Mouse (Mus musculus) intestine, embryonic 14.5 days (tissue): Measurements from ENCODE around the gene Alg14. TPM values are rescaled to one million over a fixed set of nuclear protein-coding genes. Genes with fewer than 3 reads are reported as not detected.

Experiments used
- ATAC-seq: fragments of 200-750 bp; cut with Nextera tagmentation; replicated peaks from 2 replicates; pipeline ENCODE4 v1.8.0; 2017; ENCODE audit warnings: low read depth, moderate number of reproducible peaks, moderate TSS enrichment, moderate library complexity; ENCODE audit not compliant: low FRiP score, low TSS enrichment
- DNase-seq: peaks from one replicate; pipeline ENCODE4 v3.0.0-alpha.2; 2018; ENCODE audit warnings: low spot score
- H3K27ac ChIP-seq: fragments of 300-500 bp; sonication (generic); 2 replicates; pipeline ENCODE4 v1.5.1; 2014; ENCODE audit warnings: low read depth, mild to moderate bottlenecking, control low read depth
- H3K27me3 ChIP-seq: fragments of 300-500 bp; sonication (generic); replicated peaks from 2 replicates; pipeline ENCODE4 v1.6.1; 2014; ENCODE audit warnings: low read length, control low read depth; ENCODE audit not compliant: control insufficient read depth, insufficient read depth
- H3K36me3 ChIP-seq: fragments of 300-500 bp; sonication (generic); 2 replicates; pipeline ENCODE4 v1.6.1; 2014; ENCODE audit warnings: low read length, control low read depth; ENCODE audit not compliant: control insufficient read depth, insufficient read depth
- H3K4me1 ChIP-seq: fragments of 300-500 bp; sonication (generic); replicated peaks from 2 replicates; pipeline ENCODE4 v1.6.1; 2014; ENCODE audit warnings: low read length, control low read depth, mixed read lengths; ENCODE audit not compliant: control insufficient read depth, insufficient read depth
- H3K4me2 ChIP-seq: fragments of 300-500 bp; sonication (generic); 2 replicates; pipeline ENCODE4 v1.6.1; 2014; ENCODE audit warnings: low read length
- H3K4me3 ChIP-seq: fragments of 300-500 bp; sonication (generic); 2 replicates; pipeline ENCODE4 v1.5.1; 2014; ENCODE audit warnings: low read depth, low read length, control low read depth, mixed read lengths
- H3K9ac ChIP-seq: fragments of 300-500 bp; sonication (generic); 2 replicates; pipeline ENCODE4 v1.6.1; 2014; ENCODE audit warnings: mild to moderate bottlenecking, low read length
- H3K9me3 ChIP-seq: fragments of 300-500 bp; sonication (generic); 2 replicates; pipeline ENCODE4 v1.6.1; 2016; ENCODE audit warnings: low read length, control low read depth; ENCODE audit not compliant: control insufficient read depth
- WGBS: fragments of 180-500 bp; shearing (Covaris S2); extraction: QIAGEN DNeasy Blood & Tissue Kit; methylation state at CpG from one replicate; pipeline ENCODE4 v1.1.7; 2014; 5-methylcytosine and 5-hydroxymethylcytosine counted together
- polyA plus RNA-seq: library from polyadenylated mRNA; unstranded; fragments of >200 nt; fragmentation: Nextera tagmentation; extraction: Ambion mirVana; gene quantifications from 2 replicates; pipeline ENCODE4 v1.2.1, GENCODE M21; 2014

The Alg14 gene
- polyA plus RNA-seq, 1 experiment from 2014 or later, result 43.0 TPM

DNA sequence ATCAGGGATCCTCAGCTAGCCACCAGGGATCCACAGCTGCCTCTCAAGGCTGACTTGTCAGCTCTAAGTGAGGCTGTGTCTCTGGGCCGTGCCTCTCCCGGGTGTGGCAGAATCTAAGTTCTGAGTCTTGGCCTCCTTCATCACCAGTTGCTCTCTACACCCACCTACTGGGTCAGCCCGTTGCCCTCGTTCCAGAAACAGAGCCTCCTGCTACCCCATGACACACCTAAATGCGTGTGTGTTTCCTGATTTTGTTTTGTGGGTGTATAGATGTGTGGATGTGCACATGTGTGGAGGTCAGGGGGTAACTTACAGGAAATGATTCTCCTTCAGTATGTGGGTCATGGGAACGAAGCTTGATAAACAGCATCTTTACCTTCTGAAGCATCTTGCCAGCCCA, 20.9 kb downstream of the Alg14 start:
- ATAC-seq (no peak), DNase-seq (no peak)
- Histone ChIP-seq H3K9ac (no peak overlapping the region), H3K4me3 (no peak overlapping the region), H3K4me1 (peaks cover 22% of the 10 kb centered on the region; the same call in 1 of the 2 replicates), H3K36me3 (no peaks in the 10 kb centered on the region), H3K4me2 (no peak overlapping the region), H3K9me3 (peaks cover 6% of the 10 kb centered on the region; the same call in 1 of the 2 replicates), H3K27ac (no peak overlapping the region), H3K27me3 (no peaks in the 10 kb centered on the region)
- 82% methylated on average over 6 of the region's 6 CpGs for WGBS

DNA sequence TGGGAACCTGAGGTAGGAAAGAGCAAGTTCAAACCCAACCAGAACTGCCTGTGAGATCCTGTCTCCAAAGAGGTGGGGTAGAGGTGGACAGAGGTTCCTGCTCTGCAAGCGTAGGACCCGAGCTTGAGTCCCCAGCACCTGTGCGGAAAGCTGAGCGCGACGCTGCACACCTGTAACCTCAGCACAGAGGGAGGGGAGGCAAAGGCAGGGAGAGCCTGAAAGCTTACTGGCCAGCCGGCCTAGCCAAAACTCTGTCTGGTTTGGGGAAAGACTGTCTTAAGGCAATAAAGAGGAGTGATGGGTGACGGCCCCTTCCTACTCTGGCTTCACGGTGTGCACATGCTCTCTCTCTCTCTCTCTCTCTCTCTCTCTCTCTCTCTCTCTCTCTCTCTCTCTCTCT, 21.4 kb downstream of the Alg14 start:
- DNase-seq (no peak), ATAC-seq (no peak)
- 60% methylated on average over 9 of the region's 9 CpGs for WGBS
- Histone ChIP-seq H3K4me3 (no peak overlapping the region), H3K4me2 (no peak overlapping the region), H3K9me3 (peaks cover 6% of the 10 kb centered on the region; the same call in 1 of the 2 replicates), H3K27ac (no peak overlapping the region), H3K9ac (no peak overlapping the region), H3K4me1 (peaks cover 22% of the 10 kb centered on the region; the same call in 1 of the 2 replicates), H3K27me3 (no peaks in the 10 kb centered on the region), H3K36me3 (no peaks in the 10 kb centered on the region)

DNA sequence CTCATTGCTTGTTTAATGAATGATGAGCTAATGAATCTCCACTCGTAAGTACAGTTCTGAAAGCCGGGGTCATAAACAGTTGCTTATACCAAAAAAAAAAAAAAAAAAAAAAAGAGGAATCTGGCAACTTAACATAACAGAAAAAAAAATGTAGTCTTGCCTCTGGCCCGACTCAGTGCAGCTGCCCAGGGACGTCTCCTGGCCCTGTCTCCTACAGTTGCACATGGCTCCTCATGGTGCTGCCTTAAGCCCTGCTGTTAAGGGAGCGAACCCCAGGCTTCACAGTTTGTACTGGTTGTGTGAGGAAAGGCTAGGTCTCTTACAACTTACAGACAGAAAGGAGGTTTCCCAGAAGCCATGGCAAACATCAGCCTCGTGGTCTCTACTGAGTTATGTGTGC, 22.6 kb downstream of the Alg14 start:
- 52% methylated on average over 6 of the region's 6 CpGs for WGBS
- Histone ChIP-seq H3K4me2 (no peak overlapping the region), H3K27me3 (no peaks in the 10 kb centered on the region), H3K4me3 (no peak overlapping the region), H3K4me1 (peaks cover 21% of the 10 kb centered on the region; the same call in 1 of the 2 replicates), H3K36me3 (no peaks in the 10 kb centered on the region), H3K9ac (no peak overlapping the region), H3K9me3 (peaks cover 6% of the 10 kb centered on the region; the same call in 1 of the 2 replicates), H3K27ac (no peak overlapping the region)
- DNase-seq (no peak), ATAC-seq (no peak)

DNA sequence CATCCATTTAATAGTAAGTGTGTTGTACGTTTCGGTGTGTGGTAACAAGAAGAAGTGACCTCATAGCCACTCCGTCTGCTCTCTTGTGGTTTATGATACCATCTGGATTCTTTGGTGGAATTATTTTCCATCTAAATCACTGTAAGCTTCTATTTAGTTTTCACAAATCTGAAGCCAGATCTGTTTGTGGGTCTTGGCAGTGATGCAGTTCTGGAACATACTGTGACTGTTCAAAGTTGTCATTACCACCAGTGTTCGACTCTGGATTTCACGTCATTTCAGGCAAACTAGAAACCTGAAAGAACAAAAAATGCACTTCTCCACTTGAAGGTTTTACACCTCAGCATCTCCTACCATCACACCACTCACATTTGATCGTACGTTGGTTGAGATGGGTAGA, 23.9 kb downstream of the Alg14 start:
- ATAC-seq, result no peak
- Histone ChIP-seq H3K9me3 (peaks cover 6% of the 10 kb centered on the region; the same call in 1 of the 2 replicates), H3K4me2 (no peak overlapping the region), H3K9ac (no peak overlapping the region), H3K36me3 (no peaks in the 10 kb centered on the region), H3K4me3 (no peak overlapping the region), H3K27ac (no peak overlapping the region), H3K4me1 (peaks cover 15% of the 10 kb centered on the region; the same call in 1 of the 2 replicates), H3K27me3 (no peaks in the 10 kb centered on the region)
- DNase-seq, result no peak
- WGBS, result 93% methylated on average over 7 of the region's 7 CpGs

DNA sequence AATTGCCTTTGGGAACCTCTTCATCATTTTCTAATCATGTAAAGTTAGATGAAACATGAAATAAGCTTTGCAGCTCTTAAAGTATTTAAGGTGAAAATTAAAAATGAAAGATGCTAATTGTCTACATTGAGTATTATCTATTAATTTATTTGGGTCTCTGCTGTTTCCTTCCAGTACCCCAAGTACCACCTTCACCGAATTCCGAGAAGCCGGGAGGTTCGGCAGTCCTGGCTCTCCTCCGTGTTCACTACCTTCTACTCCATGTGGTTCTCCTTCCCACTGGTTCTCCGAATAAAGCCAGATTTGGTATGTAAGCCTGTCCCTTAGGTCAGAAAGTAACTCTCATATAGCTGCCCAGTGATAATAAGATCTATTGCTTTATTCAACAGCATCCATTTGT, 28.3 kb downstream of the Alg14 start:
- Histone ChIP-seq H3K9me3 (peaks cover 9% of the 10 kb centered on the region; the same call in 1 of the 2 replicates), H3K4me2 (no peak overlapping the region), H3K27me3 (no peaks in the 10 kb centered on the region), H3K9ac (no peak overlapping the region), H3K36me3 (0 out of 2 replicates have a peak, but pooled peaks cover 8% of the 10 kb centered on the region), H3K4me3 (no peak overlapping the region), H3K4me1 (no peaks in the 10 kb centered on the region), H3K27ac (no peak overlapping the region)
- no peak for ATAC-seq
- WGBS, result 91% methylated on average over 6 of the region's 6 CpGs
- no peak for DNase-seq

DNA sequence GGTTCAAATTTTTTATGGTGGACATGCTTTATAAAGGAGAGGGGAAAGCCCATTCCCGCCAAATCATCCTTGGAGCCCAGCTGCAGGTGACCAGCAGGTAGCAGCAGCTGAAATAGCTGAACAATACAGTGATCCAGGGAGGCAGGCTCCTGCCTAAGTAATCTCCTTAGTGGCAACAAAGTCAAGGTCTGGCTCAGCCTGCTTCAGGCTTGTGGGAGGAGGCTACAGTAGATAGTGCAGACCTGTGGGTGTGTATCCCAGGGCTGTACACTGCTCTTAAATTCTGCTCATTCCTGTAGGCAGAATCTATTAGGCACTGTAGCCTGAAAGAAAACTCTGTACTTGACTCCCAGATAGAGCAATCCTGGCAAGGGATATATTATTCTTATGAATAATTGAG, 29.3 kb downstream of the Alg14 start:
- H3K27ac ChIP-seq, result no peak overlapping the region
- H3K9me3 ChIP-seq, result peaks cover 7% of the 10 kb centered on the region; the same call in 1 of the 2 replicates
- 0 out of 2 replicates have a peak, but pooled peaks cover 8% of the 10 kb centered on the region for H3K36me3 ChIP-seq
- H3K4me1 ChIP-seq, result no peaks in the 10 kb centered on the region
- no peak overlapping the region for H3K9ac ChIP-seq
- WGBS, result 87% methylated on average over 1 of the region's 1 CpGs
- H3K27me3 ChIP-seq, result no peaks in the 10 kb centered on the region
- ATAC-seq (no peak), DNase-seq (no peak)
- H3K4me2 ChIP-seq, result no peak overlapping the region
- H3K4me3 ChIP-seq, result no peak overlapping the region

DNA sequence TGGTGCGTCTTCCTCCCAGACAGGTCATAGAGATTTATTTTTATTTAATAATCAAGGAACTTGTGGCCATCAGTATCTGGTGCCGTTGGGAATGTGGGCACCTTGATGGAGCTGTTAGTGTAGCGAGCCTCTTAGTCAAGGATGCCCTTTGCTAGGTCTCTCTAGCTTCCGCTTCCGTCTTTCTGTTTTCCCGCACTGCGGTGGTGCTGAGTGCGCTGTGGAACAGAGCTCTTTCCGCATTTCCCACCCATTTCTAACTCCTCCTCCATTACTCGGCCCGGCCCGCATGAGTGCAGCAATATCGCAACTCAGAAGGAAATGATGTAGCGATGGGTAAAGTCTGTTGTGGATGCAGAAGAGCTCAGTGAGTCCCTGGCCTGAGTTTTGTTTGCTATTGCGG, 31.8 kb downstream of the Alg14 start:
- DNase-seq (no peak), ATAC-seq (no peak)
- peaks cover 10% of the 10 kb centered on the region; the same call in 1 of the 2 replicates for H3K36me3 ChIP-seq
- no peaks in the 10 kb centered on the region for H3K4me1 ChIP-seq
- no peak overlapping the region for H3K27ac ChIP-seq
- WGBS, result 96% methylated on average over 15 of the region's 15 CpGs
- H3K27me3 ChIP-seq, result no peaks in the 10 kb centered on the region
- 0 out of 2 replicates have a peak, but pooled peaks cover 4% of the 10 kb centered on the region for H3K9me3 ChIP-seq
- no peak overlapping the region for H3K4me2 ChIP-seq
- H3K4me3 ChIP-seq, result no peak overlapping the region
- no peak overlapping the region for H3K9ac ChIP-seq

DNA sequence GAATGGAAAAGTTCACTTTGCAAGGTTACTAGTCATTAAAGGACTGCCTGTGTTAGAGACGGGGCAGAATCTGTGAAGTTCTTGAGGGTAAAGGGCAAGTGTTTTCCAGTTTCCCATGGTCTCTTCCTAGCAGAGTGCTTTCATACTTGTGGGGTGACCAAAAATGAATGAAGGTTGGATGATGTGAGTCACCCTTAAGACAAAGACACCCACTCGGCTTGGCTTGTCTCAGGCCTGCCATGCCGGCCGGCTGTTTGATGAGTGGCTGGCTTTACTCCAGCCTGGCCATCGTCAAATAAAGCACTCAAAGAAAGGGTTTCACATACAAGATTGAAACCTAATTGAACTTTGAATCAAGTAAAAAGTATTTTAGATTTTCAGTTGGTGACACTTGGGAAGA, 35.8 kb downstream of the Alg14 start:
- Histone ChIP-seq H3K4me3 (no peak overlapping the region), H3K36me3 (peaks cover 10% of the 10 kb centered on the region; the same call in 1 of the 2 replicates), H3K4me2 (no peak overlapping the region), H3K27me3 (no peaks in the 10 kb centered on the region), H3K9ac (no peak overlapping the region), H3K4me1 (no peaks in the 10 kb centered on the region), H3K27ac (no peak overlapping the region), H3K9me3 (0 out of 2 replicates have a peak, but pooled peaks cover 4% of the 10 kb centered on the region)
- DNase-seq (no peak), ATAC-seq (no peak)
- 81% methylated on average over 5 of the region's 5 CpGs for WGBS

DNA sequence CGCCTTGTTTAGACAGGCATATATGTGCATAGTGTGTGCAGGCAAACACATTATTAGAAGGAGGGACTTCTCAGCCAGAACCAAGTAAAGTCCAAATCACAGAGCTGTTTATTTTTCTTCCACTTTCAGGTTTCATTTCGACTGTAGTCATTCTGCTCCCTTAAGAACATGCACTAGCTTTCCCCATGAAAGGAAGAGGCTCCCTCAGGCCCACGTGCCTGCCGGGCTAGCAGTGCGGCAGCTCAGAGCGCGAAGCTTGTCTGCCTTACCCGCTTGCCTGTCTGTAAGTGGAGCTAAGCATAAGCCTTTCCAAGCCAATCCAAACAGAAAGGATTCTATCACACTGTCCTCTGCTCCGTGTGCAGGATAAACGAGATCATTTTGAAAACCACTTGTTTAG, 38.1 kb downstream of the Alg14 start:
- H3K9ac ChIP-seq, result no peak overlapping the region
- no peaks in the 10 kb centered on the region for H3K27me3 ChIP-seq
- peaks cover 5% of the 10 kb centered on the region; the same call in 1 of the 2 replicates for H3K36me3 ChIP-seq
- no peaks in the 10 kb centered on the region for H3K9me3 ChIP-seq
- H3K4me2 ChIP-seq, result no peak overlapping the region
- no peak for ATAC-seq
- no peak overlapping the region for H3K4me3 ChIP-seq
- DNase-seq, result no peak
- peak overlapping the region; percentile 12 for H3K27ac ChIP-seq
- H3K4me1 ChIP-seq, result no peaks in the 10 kb centered on the region
- 56% methylated on average over 10 of the region's 10 CpGs for WGBS
